Mouse (Mus musculus) gastrocnemius, postnatal 4 days (tissue): ENCODE measurements around the gene Qpct. TPM values are rescaled to one million over a fixed set of nuclear protein-coding genes. Genes with fewer than 3 reads are reported as not detected.

Experiments used
- DNase-seq, 2 experiments: peaks; one replicate each; pipeline ENCODE4 v3.0.0; 2021 to 2022; ENCODE audit warnings: low spot score in 2 of 2, mixed read lengths in 2 of 2
- long read RNA-seq, 2 experiments: library from polyadenylated mRNA; stranded (forward); transcript quantifications; one replicate each; pipeline ENCODE4 v2.0.0; 2021
- total RNA-seq, 2 experiments: library from RNA; stranded (reverse); gene quantifications; 2 replicates each; pipeline ENCODE4 v1.2.3; 2021

Gene Qpct
- total RNA-seq: 10 to 100 TPM; 29.0 to 31.5 TPM
- long read RNA-seq, experiment 1, transcript Qpct-201 (7 exons, 2,059 nt): major isoform, 30 of 40 reads
- long read RNA-seq, experiment 1, partial matches to known transcripts: 1 of 40 reads
- long read RNA-seq, experiment 1, other reads (novel, unspliced or antisense): 7 of 40 reads
- long read RNA-seq, experiment 2, transcript Qpct-201 (7 exons, 2,059 nt): major isoform, 41 of 46 reads
- long read RNA-seq, experiment 2, partial matches to known transcripts: 3 of 46 reads
- long read RNA-seq, experiment 2, other reads (novel, unspliced or antisense): 1 of 46 reads

DNA sequence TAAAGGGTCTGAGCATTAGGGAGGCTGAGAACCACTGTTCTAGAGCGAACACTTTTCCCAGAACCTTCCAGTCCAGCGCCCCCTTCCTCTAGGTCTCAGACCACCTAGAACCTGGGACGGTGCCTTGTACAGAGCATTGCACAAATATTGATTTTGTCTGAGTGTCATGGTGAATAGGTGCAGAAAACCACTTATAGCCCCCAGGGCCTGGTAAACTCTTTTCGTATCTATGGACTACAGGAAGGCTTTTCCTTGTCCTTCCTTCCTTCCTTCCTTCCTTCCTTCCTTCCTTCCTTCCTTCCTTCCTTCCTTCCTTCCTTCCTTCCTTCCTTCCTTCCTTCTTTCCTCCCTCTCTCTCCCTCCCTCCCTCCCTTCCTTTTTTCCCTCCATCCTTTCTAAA is at the start of gene Qpct:
Gene Qpct (plus strand): TSS at position 301 of the 400 bp plus-strand sequence.
- no peak for DNase-seq

DNA sequence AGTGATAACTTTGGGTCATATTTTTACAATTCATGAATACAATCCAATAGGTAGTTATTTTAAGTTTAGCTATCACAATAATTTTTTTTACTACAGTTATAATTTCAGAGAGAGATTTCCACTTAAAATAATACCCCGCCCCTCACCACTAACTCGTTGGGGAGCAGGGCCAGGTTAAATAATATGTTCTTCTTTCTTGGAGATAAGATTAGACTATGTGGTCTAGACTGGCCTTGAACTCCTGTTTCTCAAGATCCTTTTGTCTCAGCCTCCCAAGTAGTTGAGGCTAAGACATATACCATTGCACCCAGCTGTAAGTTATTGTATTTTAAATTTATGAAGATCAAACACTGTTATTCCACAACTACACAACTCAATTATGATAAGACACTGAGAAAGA is 38.1 kb upstream of the Qpct start:
- no peak for DNase-seq

- DNase-seq: no peak
Measured at GRCm38 (mm10) chr17:79014911-79015685, 36.6 kb upstream of the Qpct start.

DNA sequence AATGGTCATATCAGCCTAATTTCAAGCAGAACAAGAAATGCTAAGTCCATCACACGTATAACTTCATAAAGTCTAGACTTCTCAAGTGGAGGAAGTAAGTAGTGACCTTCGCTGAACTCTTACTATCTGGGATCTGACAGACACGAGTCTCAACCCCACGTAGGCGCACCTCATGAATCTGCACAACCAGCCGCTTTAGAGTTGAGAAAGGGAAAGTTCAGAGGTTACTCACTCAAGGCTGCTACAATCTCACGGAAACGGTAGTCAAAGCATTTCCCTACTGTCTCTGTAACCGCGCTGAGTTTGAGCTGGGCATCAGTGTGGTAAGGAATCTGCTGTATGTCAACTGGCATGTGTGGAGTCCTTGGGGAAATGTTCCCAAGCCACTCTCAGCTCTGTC is 35.9 kb upstream of the Qpct start:
- no peak for DNase-seq

DNA sequence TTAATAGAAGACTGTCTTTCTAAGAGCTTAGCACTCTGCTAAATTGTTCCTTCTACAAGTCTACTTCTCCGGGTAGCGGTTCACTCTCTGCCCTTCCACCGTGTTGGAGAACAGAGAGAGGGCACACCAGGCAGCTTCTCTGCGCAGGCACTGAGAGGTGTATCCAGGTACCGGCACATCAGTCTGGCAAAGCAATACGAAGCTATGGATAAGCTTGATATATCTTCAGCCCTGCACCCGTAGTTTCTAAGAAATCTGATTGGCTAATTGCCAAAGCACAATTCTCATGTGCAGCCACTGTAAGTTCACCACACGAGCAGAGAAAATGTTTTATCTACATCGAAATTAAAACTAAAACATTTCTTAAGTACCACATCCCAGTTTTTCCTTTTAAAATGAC is 33.3 kb upstream of the Qpct start:
- no peak for DNase-seq

- no peak for DNase-seq
Measured at GRCm38 (mm10) chr17:79019726-79020207, 31.9 kb upstream of the Qpct start.

DNA sequence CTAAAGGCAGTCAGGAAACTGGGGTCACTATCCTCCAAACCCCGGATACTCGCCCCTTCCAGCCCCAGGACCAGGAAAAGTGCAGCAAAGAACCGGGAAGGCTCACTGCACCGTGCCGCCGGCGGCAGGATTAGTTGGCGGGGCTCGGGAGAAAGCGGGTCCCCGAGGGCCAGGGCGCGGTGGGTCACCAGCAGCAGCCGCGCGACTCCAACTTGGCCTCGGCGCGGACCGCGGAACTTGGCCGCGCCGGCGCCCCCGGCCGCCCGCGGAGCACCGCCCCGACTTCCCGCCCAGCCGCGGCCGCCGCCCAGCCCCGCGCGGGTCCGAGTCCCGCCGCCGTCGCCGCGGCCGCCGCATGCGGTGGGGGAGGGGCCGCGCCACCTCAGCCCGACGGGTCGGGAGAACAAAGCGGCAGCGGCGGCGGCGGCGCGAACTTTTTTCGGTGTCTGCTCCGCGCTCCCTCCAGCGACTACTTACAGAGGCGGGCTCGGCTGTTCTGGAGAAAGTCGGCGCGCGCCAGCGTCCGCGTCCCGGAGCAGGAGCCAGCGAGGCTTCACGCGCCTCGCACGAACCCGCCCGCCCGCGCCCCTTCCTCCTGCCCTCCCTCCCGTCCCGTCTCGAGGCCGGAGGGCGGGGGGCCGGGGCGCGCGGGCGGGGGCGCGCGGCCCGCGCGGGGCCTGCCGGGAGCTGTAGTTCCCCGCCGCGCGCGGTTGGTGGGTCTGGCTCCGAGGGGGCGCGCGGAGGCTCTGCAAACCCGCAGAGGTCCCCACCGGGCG is 31.3 kb upstream of the Qpct start, which contains the start of gene Prkd3:
Gene Prkd3 (minus strand): TSS at position 609 of the 776 bp plus-strand sequence.
- DNase-seq: peak; percentile 48 to 74

DNA sequence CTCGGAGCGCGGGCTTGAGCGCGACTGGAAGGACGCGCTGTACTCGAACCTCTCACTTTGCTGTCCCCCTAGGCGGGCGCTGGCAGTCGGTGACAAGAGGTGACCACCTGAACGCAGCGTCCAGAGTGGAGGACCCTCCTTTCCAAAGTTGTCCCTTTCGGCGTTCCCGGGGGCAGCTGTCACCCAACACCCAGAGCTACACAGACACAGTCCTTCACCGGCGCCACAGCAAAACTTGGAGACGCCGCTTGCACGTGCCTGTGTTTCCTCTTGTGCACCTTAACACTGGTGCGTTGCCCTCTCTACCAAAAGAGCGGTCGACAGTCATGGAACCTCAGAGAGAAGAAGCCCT is 30.7 kb upstream of the Qpct start:
- DNase-seq: no peak

- no peak for DNase-seq
Measured at GRCm38 (mm10) chr17:79022746-79023145, 29.0 kb upstream of the Qpct start.

DNA sequence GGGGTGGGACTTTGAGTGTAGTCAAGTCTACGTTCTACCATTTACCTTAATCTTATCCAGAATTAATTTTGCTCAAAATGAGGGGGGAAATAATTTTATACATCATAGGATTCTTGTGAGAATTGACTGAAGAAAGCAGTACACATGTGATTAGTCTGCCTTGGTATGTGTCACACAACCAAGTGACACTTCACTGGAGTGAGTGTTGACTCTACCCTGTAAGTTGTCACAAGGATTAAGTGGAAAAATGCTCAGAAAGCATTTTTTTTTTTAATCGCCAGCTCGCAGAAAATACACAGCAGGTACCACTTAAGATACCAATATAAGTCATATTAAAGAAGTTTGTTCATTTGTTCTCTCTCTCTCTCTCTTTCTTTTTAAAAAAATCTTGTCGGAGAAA is 27.2 kb upstream of the Qpct start:
- DNase-seq: no peak

DNA sequence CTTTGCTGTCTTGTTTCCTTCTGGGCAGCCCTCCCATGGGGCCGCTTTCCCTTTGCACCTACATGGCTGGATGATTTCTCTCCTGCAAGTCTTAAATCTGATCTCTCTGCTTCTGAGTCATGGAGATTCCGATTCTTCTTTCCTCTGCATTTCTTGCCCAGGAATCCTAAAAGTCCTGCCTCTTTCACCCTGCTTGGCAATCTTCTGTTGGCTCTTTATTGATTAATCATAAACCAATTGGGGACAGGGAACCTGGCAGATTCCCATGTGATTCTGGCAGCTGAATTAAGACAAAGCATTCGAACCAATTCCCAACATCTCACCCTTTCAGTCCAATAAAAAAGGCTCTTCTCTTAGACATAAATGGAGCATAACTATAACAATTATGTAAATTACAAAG is 22.5 kb upstream of the Qpct start:
- DNase-seq: no peak

DNA sequence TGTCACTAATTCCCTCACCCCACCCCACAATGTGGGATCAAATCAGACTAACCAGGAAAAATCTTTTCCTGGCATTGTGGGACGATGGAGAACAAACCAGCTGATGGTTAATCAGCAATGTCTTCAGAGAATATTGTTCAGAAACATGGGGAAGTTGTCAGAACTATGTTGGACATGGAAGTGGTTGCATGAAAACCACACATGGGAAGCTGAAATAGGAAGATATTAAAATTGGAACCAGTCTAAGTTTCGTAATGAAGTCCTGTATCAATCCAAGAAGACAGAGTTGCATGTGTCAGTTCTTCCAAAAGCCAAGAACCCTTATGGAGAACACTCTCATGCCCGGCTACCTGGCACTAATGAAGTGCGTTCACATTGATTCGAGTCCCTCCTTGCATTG is 20.1 kb upstream of the Qpct start:
- DNase-seq: no peak

DNA sequence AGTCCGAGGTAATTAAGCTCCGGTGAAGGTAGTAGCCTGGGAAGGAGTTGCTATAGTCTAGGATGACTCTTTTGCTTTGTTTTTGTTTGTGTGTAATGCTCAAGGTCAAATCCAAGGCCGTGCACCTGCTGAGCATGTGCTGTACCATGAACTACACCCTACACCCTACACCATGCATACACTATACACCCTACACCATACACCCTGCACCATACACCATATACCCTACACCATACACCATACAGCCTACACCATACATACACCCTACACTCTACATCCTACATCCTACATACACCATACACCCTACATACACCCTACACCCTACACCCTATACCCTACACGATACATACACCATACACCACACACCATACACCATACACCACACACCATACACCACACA is 18.9 kb upstream of the Qpct start:
- DNase-seq: no peak

GRCm38 (mm10) chr17:79039660-79040059 is 12.0 kb upstream of the Qpct start:
- DNase-seq: no peak

GRCm38 (mm10) chr17:79043705-79044104 is 8.0 kb upstream of the Qpct start:
- DNase-seq: no peak

DNA sequence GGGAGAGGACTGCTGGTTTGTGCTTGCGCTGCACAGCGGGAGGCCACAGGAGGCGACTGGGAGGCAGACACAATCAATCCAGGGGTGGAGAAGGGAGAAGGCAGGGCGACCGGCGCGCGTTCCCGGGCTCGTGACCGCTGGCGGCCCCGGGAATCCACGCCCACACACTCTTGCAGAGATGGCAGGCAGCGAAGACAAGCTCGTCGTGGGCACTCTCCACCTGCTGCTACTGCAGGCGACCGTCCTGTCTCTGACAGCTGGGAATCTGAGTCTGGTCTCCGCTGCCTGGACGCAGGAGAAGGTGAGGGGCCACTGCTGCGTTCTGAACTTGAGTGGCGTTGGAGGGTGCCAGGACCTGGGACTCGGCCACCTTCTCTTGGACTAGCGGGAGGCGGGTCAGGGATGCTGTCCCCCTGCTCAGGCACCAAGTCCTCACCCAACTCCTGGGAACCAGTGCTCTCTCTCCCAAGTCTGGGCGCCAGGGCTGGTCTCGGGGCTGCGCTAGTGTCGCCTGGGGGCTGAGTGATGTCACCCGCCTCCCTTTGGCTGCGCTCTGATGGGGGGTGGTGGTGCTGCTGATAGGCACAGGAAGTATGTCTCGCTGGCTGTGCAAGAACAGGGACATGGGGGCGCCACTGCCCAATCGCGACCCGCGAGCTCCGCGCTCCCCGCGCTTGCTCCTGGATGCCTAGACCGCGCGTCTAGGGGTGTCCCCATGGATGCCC is 544 bp downstream of the Qpct start:
- peak; percentile 57 to 71 for DNase-seq

- no peak for DNase-seq
Measured at GRCm38 (mm10) chr17:79058271-79058670, 6.6 kb downstream of the Qpct start.

DNA sequence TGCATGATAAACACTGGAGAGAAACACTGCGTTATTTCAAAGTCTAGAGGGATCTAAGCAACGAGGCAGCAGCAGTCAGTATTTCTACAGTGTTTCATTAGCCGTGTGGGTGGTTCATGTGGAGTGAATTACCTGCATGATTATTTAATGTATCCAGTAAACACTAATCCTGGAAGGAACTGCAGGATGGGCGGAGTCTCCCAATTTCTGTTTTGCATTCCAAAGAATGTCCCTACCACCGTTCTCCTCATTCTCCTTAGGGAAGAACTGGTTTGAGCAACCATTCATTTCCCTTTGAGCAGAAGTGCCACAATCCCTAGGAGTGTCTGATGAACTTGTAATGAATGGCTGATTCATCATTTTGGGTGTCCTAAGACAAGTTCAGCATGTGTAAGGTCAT is 8.5 kb downstream of the Qpct start:
- DNase-seq: no peak

DNA sequence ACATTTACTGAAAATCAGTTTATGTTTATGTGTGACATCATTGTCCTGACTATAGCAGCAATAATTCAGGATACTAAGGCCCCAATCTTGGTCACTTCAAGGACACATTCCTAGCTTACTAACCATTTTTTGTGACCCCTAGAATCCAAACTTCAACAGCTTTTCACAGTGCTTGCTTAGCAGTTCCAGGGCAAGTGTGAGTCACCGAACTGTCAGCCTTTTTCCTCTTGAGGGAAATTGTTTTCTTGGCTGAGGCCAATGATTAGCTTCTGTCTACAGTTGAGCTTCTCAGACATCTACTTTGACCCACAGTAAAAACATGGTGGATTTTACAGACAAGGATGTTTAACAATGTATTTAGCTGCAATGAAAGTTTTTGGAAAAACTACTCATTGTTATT is 12.5 kb downstream of the Qpct start:
- DNase-seq: no peak

DNA sequence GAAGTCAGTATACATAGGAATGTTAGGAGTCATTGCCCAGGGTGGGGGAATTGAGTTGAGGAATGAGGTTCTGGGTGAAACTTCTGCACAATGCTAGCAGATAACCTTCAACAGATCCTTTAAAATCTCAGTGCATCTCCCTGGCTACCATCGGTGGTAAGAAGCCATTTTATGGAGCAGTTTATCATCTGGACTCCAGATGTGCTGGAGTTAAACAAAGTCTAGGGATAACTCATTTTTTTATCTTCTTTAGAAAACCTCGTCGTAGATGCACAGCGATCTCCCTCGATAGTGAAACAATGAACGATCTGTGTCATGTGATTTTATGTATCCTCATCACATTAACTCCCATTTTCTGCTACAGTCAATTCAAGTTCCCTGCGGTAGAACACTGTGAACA is 16.9 kb downstream of the Qpct start:
- DNase-seq: no peak

DNA sequence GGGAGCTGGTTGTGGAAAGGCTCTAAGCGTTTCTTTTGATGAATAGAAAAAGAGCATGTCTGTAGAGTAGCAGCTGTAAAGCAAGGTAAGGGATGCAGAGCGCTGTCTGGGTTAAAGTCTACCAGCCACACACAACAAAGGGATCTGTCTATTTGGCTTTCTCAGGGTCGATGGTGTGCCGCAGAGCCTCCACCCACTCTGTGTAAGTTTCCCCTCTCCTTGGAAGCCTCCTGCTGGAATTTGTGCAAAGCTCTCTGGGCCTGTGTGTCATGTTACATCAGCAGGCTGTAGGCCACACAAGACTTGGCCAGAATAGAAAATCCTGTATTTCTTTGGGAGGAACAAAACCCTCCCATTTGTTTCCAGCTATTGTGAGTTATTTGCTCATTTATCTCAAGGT is 17.3 kb downstream of the Qpct start:
- DNase-seq: peak in 1 of 2 experiments; percentile 42
